Mouse (Mus musculus) heart, embryonic 14.5 days (tissue): ENCODE results near the gene Spata31d1b. TPM values are rescaled to one million over a fixed set of nuclear protein-coding genes. Genes with fewer than 3 reads are reported as not detected.
"Not testable (repeated sequence)": the region's sequence is repeated elsewhere in the genome, so short reads cannot be mapped to it uniquely, and the experiment has no call there.

Experiments
- ATAC-seq: fragments of 200-750 bp; cut with Nextera tagmentation; 2 replicates; pipeline ENCODE4 v1.8.0; 2017; ENCODE audit warnings: low read depth, moderate TSS enrichment; ENCODE audit not compliant: insufficient number of reproducible peaks, insufficient read depth, low FRiP score
- H3K27ac ChIP-seq, 2 experiments: fragments of 200-500 bp in 1 of 2; fragments of 300-500 bp in 1 of 2; sonication (generic) in 1 of 2; replicated peaks in 1 of 2; 2 replicates each; pipeline ENCODE4 v1.5.1; 2012 to 2014; ENCODE audit warnings: low read depth in 2 of 2, low read length in 2 of 2, control low read depth in 1 of 2, mild to moderate bottlenecking in 1 of 2, mixed read lengths in 1 of 2; ENCODE audit not compliant: control insufficient read depth in 1 of 2, insufficient read depth in 1 of 2
- H3K27me3 ChIP-seq: fragments of 300-500 bp; sonication (generic); 2 replicates; pipeline ENCODE4 v1.6.1; 2014; ENCODE audit warnings: mild to moderate bottlenecking, low read length, control low read depth; ENCODE audit not compliant: control insufficient read depth, insufficient read depth
- H3K36me3 ChIP-seq: fragments of 300-500 bp; sonication (generic); 2 replicates; pipeline ENCODE4 v1.6.1; 2014; ENCODE audit warnings: mild to moderate bottlenecking, control low read depth, low read length, mixed read lengths; ENCODE audit not compliant: control insufficient read depth, insufficient read depth
- H3K4me1 ChIP-seq, 2 experiments: fragments of 200-500 bp in 1 of 2; fragments of 300-500 bp in 1 of 2; sonication (generic) in 1 of 2; 2 replicates each; pipeline ENCODE4 v1.6.1; 2012 to 2014; ENCODE audit warnings: low read length in 2 of 2, control low read depth in 1 of 2, mixed read lengths in 1 of 2; ENCODE audit not compliant: control insufficient read depth in 2 of 2, insufficient read depth in 2 of 2
- H3K4me2 ChIP-seq: fragments of 300-500 bp; sonication (generic); 2 replicates; pipeline ENCODE4 v1.6.1; 2014; ENCODE audit warnings: mild to moderate bottlenecking, low read length
- H3K4me3 ChIP-seq, 2 experiments: fragments of 200-500 bp in 1 of 2; fragments of 300-500 bp in 1 of 2; sonication (generic) in 1 of 2; 2 replicates each; pipeline ENCODE4 v1.5.1; 2012 to 2014; ENCODE audit warnings: low read length in 2 of 2, mild to moderate bottlenecking in 2 of 2, control low read depth in 1 of 2, low read depth in 1 of 2, moderate library complexity in 1 of 2; ENCODE audit not compliant: control insufficient read depth in 1 of 2, insufficient read depth in 1 of 2
- H3K9ac ChIP-seq: fragments of 300-500 bp; sonication (generic); 2 replicates; pipeline ENCODE4 v1.6.1; 2014; ENCODE audit warnings: mild to moderate bottlenecking, low read length
- H3K9me3 ChIP-seq: fragments of 300-500 bp; sonication (generic); 2 replicates; pipeline ENCODE4 v1.6.1; 2016; ENCODE audit warnings: low read length, control low read depth; ENCODE audit not compliant: control insufficient read depth
- WGBS: fragments of 180-500 bp; shearing (Covaris S2); extraction: QIAGEN DNeasy Blood & Tissue Kit; methylation state at CpG from one replicate; pipeline ENCODE4 v1.1.7; 2014; 5-methylcytosine and 5-hydroxymethylcytosine counted together
- polyA plus RNA-seq: library from polyadenylated mRNA; unstranded; fragments of >200 nt; fragmentation: Nextera tagmentation; extraction: Ambion mirVana; gene quantifications from 2 replicates; pipeline ENCODE4 v1.2.1, GENCODE M21; 2014

The Spata31d1b gene
- polyA plus RNA-seq, 1 experiment from 2014 or later: not detected

DNA sequence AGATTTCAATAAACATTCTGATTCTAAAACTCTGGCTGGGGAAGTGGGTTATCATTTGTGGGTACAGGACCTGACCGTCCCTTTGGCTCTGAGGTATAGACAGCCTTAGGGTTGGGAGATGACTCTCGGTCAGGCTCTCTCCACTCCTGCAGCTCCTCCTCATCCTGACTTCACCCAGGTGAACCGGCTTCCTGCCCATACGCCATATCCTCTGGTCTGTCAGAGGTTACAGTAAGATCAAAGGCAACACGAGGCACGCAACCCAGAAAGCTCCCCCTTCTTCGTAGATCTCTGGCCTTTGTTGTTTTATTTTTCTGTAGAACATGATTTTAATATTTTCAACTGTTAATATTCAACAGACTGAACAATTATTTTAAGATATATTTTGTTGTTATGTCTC, 16.3 kb upstream of the Spata31d1b start:
- ATAC-seq: no peak
- 85% methylated on average over 7 of the region's 7 CpGs for WGBS
- no peak overlapping the region for H3K4me3 ChIP-seq
- H3K4me2 ChIP-seq: no peak overlapping the region
- H3K4me1 ChIP-seq: no peaks in the 10 kb centered on the region
- no peaks in the 10 kb centered on the region for H3K36me3 ChIP-seq
- H3K9ac ChIP-seq: no peak overlapping the region
- H3K27ac ChIP-seq: no peak overlapping the region
- no peaks in the 10 kb centered on the region for H3K9me3 ChIP-seq
- no peaks in the 10 kb centered on the region for H3K27me3 ChIP-seq

DNA sequence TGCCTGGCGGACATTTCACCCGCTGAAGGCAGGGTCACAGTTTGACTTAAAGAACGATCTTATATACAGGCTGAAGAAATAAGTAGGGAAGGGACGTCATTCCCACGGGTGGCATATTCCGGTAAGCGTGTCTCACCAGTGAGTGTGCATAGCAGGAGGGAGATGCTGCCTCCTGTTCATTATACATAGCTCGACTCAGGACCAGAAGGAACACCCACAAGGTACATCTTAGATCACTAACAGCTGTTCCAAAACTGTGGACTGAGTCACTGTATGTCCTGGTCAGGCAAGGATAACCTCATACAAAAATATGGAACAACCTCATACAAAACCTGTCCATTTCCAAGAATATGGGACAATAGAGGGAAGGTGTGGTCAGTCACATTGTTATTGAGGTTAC, 13.0 kb upstream of the Spata31d1b start:
- H3K4me2 ChIP-seq: no peak overlapping the region
- H3K27ac ChIP-seq: no peak overlapping the region
- no peaks in the 10 kb centered on the region for H3K27me3 ChIP-seq
- ATAC-seq: no peak
- H3K9me3 ChIP-seq: no peaks in the 10 kb centered on the region
- no peaks in the 10 kb centered on the region for H3K36me3 ChIP-seq
- no peak overlapping the region for H3K9ac ChIP-seq
- WGBS: 90% methylated on average over 8 of the region's 8 CpGs
- H3K4me1 ChIP-seq: peaks cover 2% of the 10 kb centered on the region in 2 experiments; a peak in 2 of 4 replicates
- no peak overlapping the region for H3K4me3 ChIP-seq

DNA sequence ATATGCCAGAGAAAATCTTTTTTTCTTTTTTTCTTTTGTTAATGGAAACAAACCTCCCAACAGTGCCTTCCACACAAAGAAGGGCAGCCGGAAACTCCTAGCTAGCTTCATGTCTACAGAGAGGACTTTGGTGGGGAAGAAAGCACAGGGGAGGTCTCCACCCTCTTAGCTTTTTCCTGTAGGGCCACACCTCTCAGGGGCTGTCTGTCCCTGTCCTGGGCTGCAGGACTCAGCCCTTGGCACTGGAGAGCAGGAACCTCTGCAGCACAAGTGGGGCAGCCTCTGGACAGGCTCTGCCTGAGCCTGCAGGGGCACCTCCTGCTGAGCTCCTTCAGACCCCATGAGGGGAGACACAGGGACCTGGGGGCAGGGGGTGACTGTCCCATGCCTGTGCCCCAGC, 11.9 kb upstream of the Spata31d1b start:
- H3K4me3 ChIP-seq, ATAC-seq, H3K9ac ChIP-seq, H3K4me2 ChIP-seq, H3K36me3 ChIP-seq, H3K9me3 ChIP-seq, H3K27ac ChIP-seq, H3K27me3 ChIP-seq, H3K4me1 ChIP-seq: not testable (repeated sequence)
- whole genome bisulfite sequencing: 67% methylated on average over 1 of the region's 1 CpGs

DNA sequence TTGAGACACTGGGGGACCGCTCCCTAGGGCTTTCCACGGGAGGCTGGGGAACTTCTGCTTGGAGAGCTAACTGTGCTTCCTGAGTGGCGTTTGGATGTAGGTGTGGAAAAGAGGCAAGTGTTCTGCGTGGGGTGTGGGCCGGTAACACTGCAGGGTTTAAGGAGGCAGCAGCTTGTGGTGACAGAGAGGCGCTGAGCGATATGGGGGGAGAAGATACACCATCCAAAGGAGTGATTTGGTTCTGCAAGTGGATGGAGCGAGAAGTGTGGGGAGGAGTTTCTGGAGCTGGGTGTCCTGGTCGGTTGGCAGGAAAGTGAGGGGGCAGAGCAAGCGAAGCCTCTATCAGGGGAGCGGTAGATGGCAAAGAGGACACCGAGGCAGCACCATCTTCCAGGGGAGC, 8.6 kb upstream of the Spata31d1b start:
- Histone ChIP-seq H3K27me3 (no peaks in the 10 kb centered on the region), H3K36me3 (no peaks in the 10 kb centered on the region), H3K4me1 (peaks cover 9% of the 10 kb centered on the region in 2 experiments), H3K9me3 (no peaks in the 10 kb centered on the region), H3K4me3 (no peak overlapping the region), H3K27ac (no peak overlapping the region), H3K4me2 (no peak overlapping the region), H3K9ac (no peak overlapping the region)
- 77% methylated on average over 12 of the region's 12 CpGs for WGBS
- ATAC-seq: no peak

DNA sequence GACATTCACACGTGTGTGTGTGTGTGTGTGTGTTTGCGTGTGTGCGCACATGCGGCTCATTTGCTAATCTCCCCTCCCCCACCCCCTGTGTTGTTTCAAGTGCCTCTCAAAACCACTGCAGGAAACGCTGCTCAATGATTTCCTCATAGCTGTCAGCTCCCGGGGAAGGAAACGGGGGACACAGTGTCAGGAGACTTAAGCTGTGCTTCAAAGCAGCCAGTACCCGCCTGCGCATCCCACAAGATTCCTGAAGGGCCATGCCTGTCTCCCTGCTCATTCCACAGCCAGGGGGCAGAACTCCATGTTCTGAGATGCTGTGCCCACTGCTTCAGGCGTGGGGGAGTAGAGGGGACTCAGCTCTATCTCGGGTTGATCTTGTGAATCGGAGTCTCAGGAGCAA, 7.5 kb upstream of the Spata31d1b start:
- ATAC-seq: no peak
- Histone ChIP-seq H3K4me3 (no peak overlapping the region), H3K4me1 (peaks cover 9% of the 10 kb centered on the region in 2 experiments), H3K9me3 (no peaks in the 10 kb centered on the region), H3K27ac (no peak overlapping the region), H3K36me3 (no peaks in the 10 kb centered on the region), H3K9ac (no peak overlapping the region), H3K4me2 (no peak overlapping the region), H3K27me3 (no peaks in the 10 kb centered on the region)
- WGBS: 29% methylated on average over 12 of the region's 12 CpGs

DNA sequence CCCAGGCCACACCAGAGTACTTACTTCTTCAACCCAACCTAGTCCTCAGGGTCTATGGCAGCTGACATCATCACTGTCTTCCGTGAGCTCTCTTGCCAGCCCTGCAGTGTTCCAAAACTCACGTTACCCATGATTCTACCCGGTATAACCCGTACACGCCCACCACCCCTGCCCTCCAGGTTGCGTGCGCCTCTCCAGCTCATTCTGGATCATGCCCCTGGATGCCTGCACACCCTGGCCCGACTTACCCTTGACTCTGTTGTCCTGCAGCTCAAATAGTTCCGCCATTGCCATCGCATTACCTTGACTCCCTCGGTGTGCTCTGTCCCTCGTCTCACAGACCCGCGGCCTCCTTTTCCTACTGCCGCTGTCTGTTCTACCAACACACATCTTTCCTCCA, 1.9 kb upstream of the Spata31d1b start, which contains the start of gene Spata31d1a:
TSS of gene Spata31d1a (minus strand) at position 101 of the 400 bp plus-strand sequence.
- no peak for ATAC-seq
- Histone ChIP-seq H3K27me3 (no peaks in the 10 kb centered on the region), H3K4me2 (no peak within 1 kb of the TSS), H3K36me3 (no peaks in the 10 kb centered on the region), H3K4me1 (no peaks in the 10 kb centered on the region; a peak in 1 of 4 replicates), H3K9ac (no peak within 1 kb of the TSS), H3K9me3 (no peaks in the 10 kb centered on the region), H3K27ac (no peak within 1 kb of the TSS), H3K4me3 (no peak within 1 kb of the TSS)
- WGBS: 87% methylated on average over 15 of the region's 15 CpGs

DNA sequence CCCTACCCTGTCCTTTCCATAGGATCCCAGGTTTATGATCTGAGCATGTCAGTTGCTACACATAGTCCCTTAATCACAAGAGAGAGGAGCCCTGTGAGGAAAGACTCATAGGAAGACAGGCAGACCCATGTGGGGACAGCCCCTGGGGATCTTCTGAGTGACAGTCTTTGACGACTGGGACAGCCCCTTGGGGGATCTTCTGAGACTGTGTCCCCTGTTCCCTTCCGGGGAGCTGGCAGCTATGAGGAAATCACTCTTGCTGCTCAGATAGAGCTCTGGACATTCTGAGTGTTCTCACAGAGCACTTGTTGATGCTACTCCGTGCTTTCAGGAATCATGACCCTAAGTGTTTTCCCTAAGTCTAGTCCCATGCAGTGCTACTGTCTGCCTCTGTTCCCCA, 1.6 kb downstream of the Spata31d1b start:
- Histone ChIP-seq H3K27me3 (no peaks in the 10 kb centered on the region), H3K27ac (no peak overlapping the region), H3K9ac (no peak overlapping the region), H3K4me3 (no peak overlapping the region), H3K4me1 (no peaks in the 10 kb centered on the region; a peak in 1 of 4 replicates), H3K4me2 (no peak overlapping the region), H3K36me3 (no peaks in the 10 kb centered on the region), H3K9me3 (no peaks in the 10 kb centered on the region)
- ATAC-seq: no peak
- WGBS: 31% methylated on average over 3 of the region's 3 CpGs

DNA sequence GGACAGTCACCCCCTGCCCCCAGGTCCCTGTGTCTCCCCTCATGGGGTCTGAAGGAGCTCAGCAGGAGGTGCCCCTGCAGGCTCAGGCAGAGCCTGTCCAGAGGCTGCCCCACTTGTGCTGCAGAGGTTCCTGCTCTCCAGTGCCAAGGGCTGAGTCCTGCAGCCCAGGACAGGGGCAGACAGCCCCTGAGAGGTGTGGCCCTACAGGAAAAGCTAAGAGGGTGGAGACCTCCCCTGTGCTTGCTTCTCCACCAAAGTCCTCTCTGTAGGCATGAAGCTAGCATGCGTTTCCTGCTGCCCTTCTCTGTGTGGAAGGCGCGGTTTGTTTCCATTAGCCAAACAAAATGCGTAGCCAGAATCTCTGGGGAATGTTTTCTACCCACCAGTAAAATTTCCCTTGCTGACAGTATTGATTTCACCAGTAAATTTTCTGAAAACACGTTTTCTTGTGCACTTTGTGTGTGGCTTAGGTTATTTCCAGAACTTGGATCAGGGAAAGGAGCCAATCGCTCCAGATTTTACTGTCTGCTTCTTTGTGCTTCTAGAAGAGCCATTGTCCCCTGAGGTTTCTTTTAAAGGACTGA, 6.9 kb downstream of the Spata31d1b start:
- H3K9me3 ChIP-seq, H3K27me3 ChIP-seq, H3K4me3 ChIP-seq, H3K4me1 ChIP-seq, H3K27ac ChIP-seq, H3K9ac ChIP-seq, H3K36me3 ChIP-seq, H3K4me2 ChIP-seq: not testable (repeated sequence)
- 31% methylated on average over 6 of the region's 6 CpGs for WGBS
- 0 out of 2 replicates have a peak, but pooled peaks have one; percentile 46 for ATAC-seq
